Mouse (Mus musculus) hindbrain, embryonic 16.5 days (tissue): ENCODE results near the gene A430078G23Rik. TPM values are rescaled to one million over a fixed set of nuclear protein-coding genes. Genes with fewer than 3 reads are reported as not detected.
"Not testable (repeated sequence)": the region's sequence is repeated elsewhere in the genome, so short reads cannot be mapped to it uniquely, and the experiment has no call there.

Experiments
- ATAC-seq: fragments of 200-750 bp; cut with Nextera tagmentation; 2 replicates; pipeline ENCODE4 v1.8.0; 2017; ENCODE audit warnings: moderate TSS enrichment, moderate library complexity
- H3K27ac ChIP-seq: fragments of 300-500 bp; sonication (generic); 2 replicates; pipeline ENCODE4 v1.5.1; 2014; ENCODE audit warnings: low read depth, mild to moderate bottlenecking, control low read depth, low read length, moderate library complexity
- H3K27me3 ChIP-seq: fragments of 300-500 bp; sonication (generic); replicated peaks from 2 replicates; pipeline ENCODE4 v1.6.1; 2014; ENCODE audit warnings: low read length; ENCODE audit not compliant: control insufficient read depth, insufficient read depth
- H3K36me3 ChIP-seq: fragments of 300-500 bp; sonication (generic); 2 replicates; pipeline ENCODE4 v1.6.1; 2014; ENCODE audit warnings: mild to moderate bottlenecking, low read length, moderate library complexity, mixed read lengths; ENCODE audit not compliant: control insufficient read depth, insufficient read depth
- H3K4me1 ChIP-seq: fragments of 300-500 bp; sonication (generic); 2 replicates; pipeline ENCODE4 v1.6.1; 2014; ENCODE audit warnings: low read depth, low read length; ENCODE audit not compliant: control insufficient read depth, insufficient read depth
- H3K4me2 ChIP-seq: fragments of 300-500 bp; sonication (generic); 2 replicates; pipeline ENCODE4 v1.6.1; 2014; ENCODE audit warnings: mild to moderate bottlenecking, low read length, control low read depth, moderate library complexity
- H3K4me3 ChIP-seq: fragments of 300-500 bp; sonication (generic); 2 replicates; pipeline ENCODE4 v1.5.1; 2014; ENCODE audit warnings: mild to moderate bottlenecking, low read length, control low read depth, moderate library complexity
- H3K9ac ChIP-seq: fragments of 300-500 bp; sonication (generic); 2 replicates; pipeline ENCODE4 v1.6.1; 2014; ENCODE audit warnings: low read depth, mild to moderate bottlenecking, control low read depth, low read length, moderate library complexity
- H3K9me3 ChIP-seq: fragments of 300-500 bp; sonication (generic); 2 replicates; pipeline ENCODE4 v1.6.1; 2014; ENCODE audit warnings: mild to moderate bottlenecking, low read length, moderate library complexity; ENCODE audit not compliant: control insufficient read depth
- WGBS: fragments of 180-500 bp; shearing (Covaris S2); extraction: QIAGEN DNeasy Blood & Tissue Kit; methylation state at CpG from one replicate; pipeline ENCODE4 v1.1.7; 2014; 5-methylcytosine and 5-hydroxymethylcytosine counted together
- polyA plus RNA-seq: library from polyadenylated mRNA; unstranded; fragments of >200 nt; fragmentation: Nextera tagmentation; extraction: Ambion mirVana; gene quantifications from 2 replicates; pipeline ENCODE4 v1.2.1, GENCODE M21; 2015

A430078G23Rik gene
- polyA plus RNA-seq, 1 experiment from 2014 or later: not detected

DNA sequence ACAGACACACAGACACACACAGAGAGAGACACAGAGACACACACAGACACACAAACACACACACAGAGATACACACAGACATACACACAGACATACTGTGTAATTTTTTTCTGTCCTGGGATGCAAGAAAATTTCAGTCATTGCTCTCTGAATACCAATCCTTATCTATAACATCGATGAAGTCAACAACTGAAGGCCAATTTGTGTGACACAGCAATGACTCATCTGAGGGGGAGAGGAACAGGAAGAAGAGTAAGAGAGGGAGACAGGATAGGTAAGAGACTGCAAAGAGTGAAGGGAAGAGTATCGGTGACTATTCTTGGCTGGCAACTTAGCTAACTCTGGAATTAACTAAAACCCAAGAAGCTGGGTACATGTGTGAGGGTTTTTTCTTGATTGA is 29.0 kb upstream of the A430078G23Rik start:
- Histone ChIP-seq H3K36me3 (no peaks in the 10 kb centered on the region), H3K4me3 (no peak overlapping the region), H3K27ac (no peak overlapping the region), H3K27me3 (no peaks in the 10 kb centered on the region), H3K9ac (no peak overlapping the region), H3K9me3 (no peaks in the 10 kb centered on the region), H3K4me1 (no peaks in the 10 kb centered on the region), H3K4me2 (no peak overlapping the region)
- ATAC-seq: no peak
- 94% methylated on average over 2 of the region's 2 CpGs for WGBS

DNA sequence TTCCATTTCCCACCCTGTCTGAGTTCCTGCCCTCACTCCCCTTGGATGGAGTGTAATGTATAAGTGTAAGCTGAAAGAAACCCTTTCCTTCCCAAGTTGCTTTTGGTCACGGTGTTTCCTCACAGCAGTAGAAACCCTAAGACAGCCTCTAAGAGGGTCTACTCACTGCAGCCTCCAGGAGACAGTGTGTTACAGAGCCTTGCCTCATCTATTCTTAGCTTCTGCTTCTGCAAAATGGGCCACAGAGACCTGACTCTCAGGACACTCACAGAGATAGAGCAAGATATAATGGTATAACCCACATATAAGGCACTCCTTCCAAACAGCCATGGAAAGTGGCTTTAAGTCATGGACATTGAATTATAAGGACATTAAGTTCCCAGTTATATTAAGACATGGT is 26.2 kb upstream of the A430078G23Rik start:
- H3K27ac ChIP-seq: no peak overlapping the region
- no peak overlapping the region for H3K4me2 ChIP-seq
- H3K4me3 ChIP-seq: no peak overlapping the region
- H3K27me3 ChIP-seq: no peaks in the 10 kb centered on the region
- WGBS: 70% methylated on average over 1 of the region's 1 CpGs
- no peak for ATAC-seq
- no peaks in the 10 kb centered on the region for H3K9me3 ChIP-seq
- H3K9ac ChIP-seq: no peak overlapping the region
- no peaks in the 10 kb centered on the region for H3K36me3 ChIP-seq
- H3K4me1 ChIP-seq: no peaks in the 10 kb centered on the region

DNA sequence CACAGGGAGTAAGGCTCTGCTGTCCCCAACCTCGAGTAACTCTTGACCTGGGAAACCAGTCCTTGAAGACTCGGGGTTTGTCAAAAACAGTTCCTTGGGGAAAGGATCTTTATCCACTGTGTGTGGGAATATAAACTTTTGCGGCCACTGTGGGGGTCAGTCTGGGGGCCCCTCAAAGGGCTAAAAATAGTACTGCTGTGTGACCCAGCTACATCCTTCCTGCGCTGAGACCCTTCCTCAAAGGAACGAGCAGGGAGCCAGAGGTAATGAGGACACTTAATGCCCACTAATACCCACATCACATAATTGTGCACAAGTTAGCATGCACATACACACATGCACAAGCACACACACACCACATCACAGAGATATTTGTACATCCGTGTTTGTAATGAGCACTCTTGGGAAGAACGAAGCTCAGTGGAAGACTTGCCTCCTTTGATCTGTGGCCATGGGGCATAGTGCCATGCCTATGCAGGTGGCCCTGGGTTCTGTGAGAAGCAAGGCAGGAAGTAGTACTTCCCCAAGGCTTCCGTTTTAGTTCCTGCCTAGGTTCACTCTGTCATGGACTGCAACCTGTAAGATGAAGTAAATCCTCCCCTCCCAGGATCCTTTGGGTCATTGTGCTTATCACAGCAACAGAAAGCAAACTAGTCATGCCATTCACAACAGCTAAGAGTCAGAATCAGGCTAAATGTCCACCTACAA is 25.5 kb upstream of the A430078G23Rik start:
- ATAC-seq: no peak
- no peaks in the 10 kb centered on the region for H3K4me1 ChIP-seq
- H3K4me2 ChIP-seq: no peak overlapping the region
- WGBS: 80% methylated on average over 8 of the region's 8 CpGs
- no peak overlapping the region for H3K9ac ChIP-seq
- no peak overlapping the region for H3K4me3 ChIP-seq
- no peak overlapping the region for H3K27ac ChIP-seq
- no peaks in the 10 kb centered on the region for H3K36me3 ChIP-seq
- no peaks in the 10 kb centered on the region for H3K9me3 ChIP-seq
- no peaks in the 10 kb centered on the region for H3K27me3 ChIP-seq

DNA sequence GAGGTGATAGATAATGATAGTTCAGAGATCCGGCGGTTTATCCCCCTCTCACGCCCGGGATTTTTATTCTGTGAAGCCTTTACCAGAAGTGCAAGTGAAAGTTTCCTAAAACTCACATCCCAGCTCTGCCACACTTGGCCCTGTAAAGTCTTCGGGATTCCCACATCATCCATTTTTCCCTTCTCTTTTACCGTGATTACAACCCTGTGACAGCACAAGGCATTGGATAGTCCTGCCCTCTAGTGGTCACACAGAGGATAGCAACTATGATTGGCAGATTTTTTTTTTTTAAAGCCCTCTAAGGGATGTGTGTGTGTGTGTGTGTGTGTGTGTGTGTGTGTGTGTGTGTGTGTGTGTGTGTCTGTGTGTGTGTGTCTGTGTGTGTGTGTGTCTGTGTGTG is 22.6 kb upstream of the A430078G23Rik start:
- H3K4me1 ChIP-seq: no peaks in the 10 kb centered on the region
- H3K9ac ChIP-seq: no peak overlapping the region
- no peaks in the 10 kb centered on the region for H3K27me3 ChIP-seq
- H3K27ac ChIP-seq: no peak overlapping the region
- no peaks in the 10 kb centered on the region for H3K36me3 ChIP-seq
- H3K4me3 ChIP-seq: no peak overlapping the region
- 45% methylated on average over 6 of the region's 6 CpGs for WGBS
- H3K9me3 ChIP-seq: no peaks in the 10 kb centered on the region
- ATAC-seq: peak; percentile 60; the same call in 1 of the 2 replicates
- no peak overlapping the region for H3K4me2 ChIP-seq

DNA sequence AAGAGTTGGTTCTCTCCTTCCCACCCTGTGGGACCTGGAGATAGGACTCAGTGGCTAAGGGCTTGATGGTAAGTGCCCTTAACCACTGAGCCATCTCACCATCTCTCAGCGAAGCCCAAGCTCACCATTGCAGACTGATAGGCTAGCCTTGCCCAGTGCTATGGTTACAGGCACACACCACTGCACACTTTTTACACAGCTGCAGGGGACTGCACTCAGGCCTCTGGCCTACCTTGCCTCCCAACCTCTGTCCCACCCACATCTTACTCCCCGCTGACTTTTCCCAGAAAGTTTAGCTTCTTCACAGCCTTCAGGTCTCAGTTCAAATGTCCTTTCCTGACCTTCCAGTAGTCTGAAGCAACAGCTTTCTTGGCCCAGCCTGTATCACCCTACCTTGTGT is 21.5 kb upstream of the A430078G23Rik start:
- H3K27ac ChIP-seq: no peak overlapping the region
- no peak for ATAC-seq
- H3K9me3 ChIP-seq: no peaks in the 10 kb centered on the region
- no peaks in the 10 kb centered on the region for H3K36me3 ChIP-seq
- H3K9ac ChIP-seq: no peak overlapping the region
- no peak overlapping the region for H3K4me2 ChIP-seq
- no peaks in the 10 kb centered on the region for H3K27me3 ChIP-seq
- H3K4me1 ChIP-seq: no peaks in the 10 kb centered on the region
- WGBS: 85% methylated on average over 2 of the region's 2 CpGs
- no peak overlapping the region for H3K4me3 ChIP-seq

DNA sequence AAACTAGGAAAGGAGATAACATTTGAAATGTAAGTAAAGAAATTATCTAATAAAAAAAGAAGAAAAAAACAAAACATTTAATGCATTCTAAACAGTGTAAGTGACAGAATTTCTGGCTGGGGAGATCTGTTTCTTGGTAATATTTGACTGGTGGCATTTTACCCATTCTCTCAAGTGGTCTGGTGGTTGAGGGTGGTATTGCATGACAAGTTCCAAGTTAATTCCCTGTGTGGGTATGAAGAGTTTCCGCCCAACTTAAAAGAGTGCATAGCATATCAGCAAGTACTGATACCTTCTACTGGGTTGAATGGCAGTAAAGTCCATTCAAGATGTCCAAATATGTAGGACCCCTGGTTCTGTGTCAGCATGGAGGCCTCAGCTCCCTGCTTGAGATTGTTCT is 17.3 kb upstream of the A430078G23Rik start:
- Histone ChIP-seq H3K36me3 (no peaks in the 10 kb centered on the region), H3K27me3 (no peaks in the 10 kb centered on the region), H3K4me3 (no peak overlapping the region), H3K9ac (no peak overlapping the region), H3K4me1 (no peaks in the 10 kb centered on the region), H3K4me2 (no peak overlapping the region), H3K9me3 (no peaks in the 10 kb centered on the region), H3K27ac (no peak overlapping the region)
- 88% methylated on average over 1 of the region's 1 CpGs for WGBS
- no peak for ATAC-seq

DNA sequence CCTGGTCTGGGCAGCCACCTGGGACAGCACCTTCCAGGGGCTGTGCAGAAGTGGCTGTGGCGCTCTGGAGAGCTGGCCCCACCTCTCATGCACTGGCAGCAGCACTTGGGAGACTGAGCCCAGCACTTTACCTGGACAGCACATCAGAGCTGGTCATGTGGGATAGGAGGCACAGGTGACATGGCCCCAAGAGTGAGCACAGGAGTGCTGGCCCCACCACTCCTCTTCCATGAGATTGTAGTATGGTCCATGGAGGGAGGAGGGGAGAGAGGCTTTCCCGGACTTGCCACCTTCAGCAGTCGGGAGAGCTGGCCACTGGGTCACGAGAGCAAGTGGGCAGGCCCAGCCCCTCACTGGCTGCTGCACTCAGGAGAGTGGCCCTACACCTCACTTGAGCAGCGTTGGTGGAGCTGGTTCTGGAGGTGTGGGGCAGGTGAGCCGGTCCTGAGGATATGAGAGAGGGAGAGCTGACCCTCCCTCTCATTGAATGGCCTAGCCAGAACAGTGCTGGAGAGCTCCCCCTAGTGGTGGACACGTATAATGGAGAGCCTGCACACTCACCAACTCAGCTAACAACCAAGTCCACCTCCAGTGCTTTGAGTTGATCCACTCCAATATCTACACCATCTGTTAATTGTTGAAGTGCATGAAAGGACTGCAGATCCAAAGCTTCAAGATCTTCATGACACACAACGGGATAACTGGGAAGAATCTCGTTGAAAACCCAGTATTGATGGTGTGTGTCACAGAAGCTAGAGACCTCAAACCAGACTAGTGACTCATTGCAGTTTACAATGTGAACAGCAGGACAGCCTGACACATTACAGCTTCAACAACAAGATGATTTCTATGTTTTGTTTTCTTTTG is 16.3 kb upstream of the A430078G23Rik start:
- no peaks in the 10 kb centered on the region for H3K27me3 ChIP-seq
- no peaks in the 10 kb centered on the region for H3K9me3 ChIP-seq
- ATAC-seq: no peak
- no peak overlapping the region for H3K4me2 ChIP-seq
- 68% methylated on average over 9 of the region's 9 CpGs for WGBS
- no peak overlapping the region for H3K4me3 ChIP-seq
- H3K36me3 ChIP-seq: no peaks in the 10 kb centered on the region
- no peak overlapping the region for H3K27ac ChIP-seq
- no peak overlapping the region for H3K9ac ChIP-seq
- no peaks in the 10 kb centered on the region for H3K4me1 ChIP-seq

DNA sequence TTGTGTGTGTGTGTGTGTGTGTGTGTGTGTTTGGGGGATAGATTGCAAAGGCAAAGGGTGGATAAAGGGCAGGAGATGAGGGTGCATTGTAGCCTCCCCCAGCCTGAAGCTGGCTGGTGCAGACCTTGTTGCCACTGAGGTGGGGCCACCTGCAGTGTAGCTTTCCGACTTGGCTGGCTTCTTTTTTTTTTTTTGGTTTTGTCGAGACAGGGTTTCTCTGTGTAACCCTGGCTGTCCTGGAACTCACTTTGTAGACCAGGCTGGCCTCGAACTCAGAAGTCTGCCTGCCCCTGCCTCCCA is 15.7 kb upstream of the A430078G23Rik start:
- H3K27me3 ChIP-seq, H3K4me3 ChIP-seq, H3K9me3 ChIP-seq, H3K9ac ChIP-seq, H3K27ac ChIP-seq, H3K36me3 ChIP-seq, ATAC-seq, H3K4me1 ChIP-seq, H3K4me2 ChIP-seq: not testable (repeated sequence)
- 79% methylated on average over 3 of the region's 3 CpGs for WGBS

DNA sequence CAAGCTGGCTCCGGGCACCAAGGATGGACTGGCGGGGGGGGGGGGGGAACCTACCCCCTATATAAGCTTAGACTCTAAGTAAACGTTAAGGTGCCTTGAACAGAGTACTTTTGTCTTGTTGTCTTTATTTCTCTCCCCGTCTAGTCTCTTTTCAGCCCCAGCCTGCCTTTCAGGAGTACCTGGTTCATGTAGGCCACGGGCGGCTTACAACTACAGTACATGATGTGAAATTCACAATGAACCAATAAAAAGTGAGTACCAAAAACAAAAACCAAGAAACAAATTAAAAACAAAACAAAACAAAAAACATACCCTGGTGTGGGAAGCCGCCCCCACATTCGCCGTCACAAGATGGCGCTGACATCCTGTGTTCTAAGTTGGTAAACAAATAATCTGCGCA is 15.2 kb upstream of the A430078G23Rik start:
- ATAC-seq: no peak
- H3K4me3 ChIP-seq: no peak overlapping the region
- H3K4me1 ChIP-seq: no peaks in the 10 kb centered on the region
- H3K36me3 ChIP-seq: no peaks in the 10 kb centered on the region
- no peak overlapping the region for H3K27ac ChIP-seq
- H3K9ac ChIP-seq: no peak overlapping the region
- H3K4me2 ChIP-seq: no peak overlapping the region
- 92% methylated on average over 10 of the region's 11 CpGs for WGBS
- no peaks in the 10 kb centered on the region for H3K27me3 ChIP-seq
- H3K9me3 ChIP-seq: no peaks in the 10 kb centered on the region
